Mouse (Mus musculus): ENCODE data around the gene Reg4.

GRCm38 (mm10) chr3:98249833-98250448 is 28.0 kb downstream of the Reg4 start:
- no peak for TF ChIP-seq POLR2A (IDR thresholded peaks at IDR 0.05; ENCODE audit: low read depth, low read length)
- TF ChIP-seq CTCF (conservative IDR thresholded peaks at IDR 0.05; ENCODE audit: insufficient read depth, insufficient read length, low read depth, low read length) = no peak
